Mouse (Mus musculus): ENCODE data around the gene Agfg1.

Gene Agfg1

GRCm38 (mm10) chr1:82839296-82839613, at the start of gene Agfg1:
Gene Agfg1, plus strand, starts transcription at chr1:82839483.
- in situ Hi-C loops (cut with MboI; ENCODE audit: unreplicated experiment in 2 of 2) = no loop called here

GRCm38 (mm10) chr1:82791105-82791504, 48.2 kb upstream of the Agfg1 start:
- in situ Hi-C loops (cut with MboI; ENCODE audit: unreplicated experiment in 2 of 2) = loop anchor here (25.0 kb wide), 4 partner anchors 229 to 1671 kb away; no protein-coding TSS in a partner anchor

- in situ Hi-C loops (cut with MboI; ENCODE audit: unreplicated experiment in 2 of 2) = loop anchor here (25.0 kb wide), 4 partner anchors 230 to 1670 kb away; no protein-coding TSS in a partner anchor
Observed at GRCm38 (mm10) chr1:82792238-82792637, 47.0 kb upstream of the Agfg1 start.

GRCm38 (mm10) chr1:82793110-82793509, 46.2 kb upstream of the Agfg1 start:
- in situ Hi-C loops (cut with MboI; ENCODE audit: unreplicated experiment in 2 of 2) = loop anchor here (25.0 kb wide), 4 partner anchors 231 to 1669 kb away; no protein-coding TSS in a partner anchor

GRCm38 (mm10) chr1:82793986-82794385, 45.3 kb upstream of the Agfg1 start:
- in situ Hi-C loops (cut with MboI; ENCODE audit: unreplicated experiment in 2 of 2) = loop anchor here (25.0 kb wide), 4 partner anchors 232 to 1668 kb away; no protein-coding TSS in a partner anchor

GRCm38 (mm10) chr1:82795211-82795610, 44.1 kb upstream of the Agfg1 start:
- in situ Hi-C loops (cut with MboI; ENCODE audit: unreplicated experiment in 2 of 2) = loop anchor here (25.0 kb wide), 4 partner anchors 233 to 1667 kb away; no protein-coding TSS in a partner anchor

- in situ Hi-C loops (cut with MboI; ENCODE audit: unreplicated experiment in 2 of 2) = loop anchor here (25.0 kb wide), 4 partner anchors 234 to 1666 kb away; no protein-coding TSS in a partner anchor
Observed at GRCm38 (mm10) chr1:82795702-82796443, 43.4 kb upstream of the Agfg1 start.

GRCm38 (mm10) chr1:82797088-82797487, 42.2 kb upstream of the Agfg1 start:
- in situ Hi-C loops (cut with MboI; ENCODE audit: unreplicated experiment in 2 of 2) = loop anchor here (25.0 kb wide), 4 partner anchors 235 to 1665 kb away; no protein-coding TSS in a partner anchor

GRCm38 (mm10) chr1:82798304-82798703, 41.0 kb upstream of the Agfg1 start:
- in situ Hi-C loops (cut with MboI; ENCODE audit: unreplicated experiment in 2 of 2) = loop anchor here (25.0 kb wide), 4 partner anchors 236 to 1664 kb away; no protein-coding TSS in a partner anchor

- in situ Hi-C loops (cut with MboI; ENCODE audit: unreplicated experiment in 2 of 2) = loop anchor here (25.0 kb wide), 4 partner anchors 237 to 1663 kb away; no protein-coding TSS in a partner anchor
Observed at GRCm38 (mm10) chr1:82798922-82799321, 40.4 kb upstream of the Agfg1 start.

- in situ Hi-C loops (cut with MboI; ENCODE audit: unreplicated experiment in 2 of 2) = loop anchor here (5.0 kb wide), 2 partner anchors 186 to 271 kb away; no protein-coding TSS in a partner anchor
Observed at GRCm38 (mm10) chr1:82801105-82801783, 38.0 kb upstream of the Agfg1 start.

GRCm38 (mm10) chr1:82803608-82804007, 35.7 kb upstream of the Agfg1 start:
- in situ Hi-C loops (cut with MboI; ENCODE audit: unreplicated experiment in 2 of 2) = loop anchor here (5.0 kb wide), 2 partner anchors 184 to 269 kb away; no protein-coding TSS in a partner anchor

GRCm38 (mm10) chr1:82804059-82804458, 35.2 kb upstream of the Agfg1 start:
- in situ Hi-C loops (cut with MboI; ENCODE audit: unreplicated experiment in 2 of 2) = loop anchor here (5.0 kb wide), 2 partner anchors 183 to 268 kb away; no protein-coding TSS in a partner anchor

- in situ Hi-C loops (cut with MboI; ENCODE audit: unreplicated experiment in 2 of 2) = loop anchor here in 1 of 2 experiments (5.0 kb wide), 1 partner anchor 36 kb away; no protein-coding TSS in a partner anchor
Observed at GRCm38 (mm10) chr1:82806391-82806790, 32.9 kb upstream of the Agfg1 start.

GRCm38 (mm10) chr1:82807206-82807605, 32.1 kb upstream of the Agfg1 start:
- in situ Hi-C loops (cut with MboI; ENCODE audit: unreplicated experiment in 2 of 2) = loop anchor here in 1 of 2 experiments (5.0 kb wide), 1 partner anchor 35 kb away; no protein-coding TSS in a partner anchor

GRCm38 (mm10) chr1:82808564-82808963, 30.7 kb upstream of the Agfg1 start:
- in situ Hi-C loops (cut with MboI; ENCODE audit: unreplicated experiment in 2 of 2) = loop anchor here in 1 of 2 experiments (5.0 kb wide), 1 partner anchor 34 kb away; no protein-coding TSS in a partner anchor

GRCm38 (mm10) chr1:82811766-82812165, 27.5 kb upstream of the Agfg1 start:
- in situ Hi-C loops (cut with MboI; ENCODE audit: unreplicated experiment in 2 of 2) = no loop called here

GRCm38 (mm10) chr1:82815941-82816716, 23.2 kb upstream of the Agfg1 start:
- in situ Hi-C loops (cut with MboI; ENCODE audit: unreplicated experiment in 2 of 2) = no loop called here

GRCm38 (mm10) chr1:82819366-82819765, 19.9 kb upstream of the Agfg1 start:
- in situ Hi-C loops (cut with MboI; ENCODE audit: unreplicated experiment in 2 of 2) = no loop called here

GRCm38 (mm10) chr1:82820179-82820578, 19.1 kb upstream of the Agfg1 start:
- in situ Hi-C loops (cut with MboI; ENCODE audit: unreplicated experiment in 2 of 2) = no loop called here
